Mouse (Mus musculus) ES-E14 (cell line): Measurements from ENCODE around the gene Sidt2.

Source experiments
- MAFK ChIP-seq: IDR thresholded peaks from 2 replicates; pipeline ENCODE4 v1.6.1; 2014; ENCODE audit warnings: mild to moderate bottlenecking, low read depth, low read length, inconsistent platforms; ENCODE audit not compliant: insufficient read depth
- ZNF384 ChIP-seq: IDR thresholded peaks from 2 replicates; pipeline ENCODE4 v1.6.1; 2012; ENCODE audit warnings: low read depth, low read length, inconsistent platforms

DNA sequence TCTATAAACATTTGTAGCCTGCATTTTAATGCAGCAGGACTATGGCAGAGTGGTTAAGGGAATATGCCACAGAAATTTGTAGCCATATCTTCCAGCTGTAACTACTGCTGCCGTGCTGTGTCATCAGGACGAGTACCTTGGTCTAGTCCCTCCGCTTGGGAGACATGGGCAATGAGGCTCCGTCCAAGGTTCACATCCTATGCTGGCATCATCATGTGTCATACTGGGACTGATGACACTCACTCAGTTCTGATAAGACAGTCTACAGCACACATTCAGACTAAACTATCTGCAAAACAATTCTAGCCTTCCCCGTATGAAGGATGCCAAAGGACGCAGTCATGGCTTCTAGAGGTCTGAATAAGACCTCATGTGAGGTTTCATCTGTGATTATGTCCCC is 8.5 kb upstream of the Sidt2 start:
- TF ChIP-seq ZNF384 (no peak), MAFK (no peak)
